Mouse (Mus musculus) neural tube, embryonic 13.5 days (tissue): ENCODE measurements around the gene Tgfbr3. TPM values are rescaled to one million over a fixed set of nuclear protein-coding genes. Genes with fewer than 3 reads are reported as not detected.

ENCODE experiments used
- ATAC-seq: fragments of 200-750 bp; cut with Nextera tagmentation; 2 replicates; pipeline ENCODE4 v1.8.0; 2017; ENCODE audit warnings: low read depth, mild to moderate bottlenecking, moderate TSS enrichment, moderate library complexity
- H3K27ac ChIP-seq: fragments of 300-500 bp; sonication (generic); replicated peaks from 2 replicates; pipeline ENCODE4 v1.5.1; 2015; ENCODE audit warnings: moderate library complexity, mild to moderate bottlenecking, inconsistent platforms
- H3K27me3 ChIP-seq: fragments of 300-500 bp; sonication (generic); 2 replicates; pipeline ENCODE4 v1.6.1; 2015; ENCODE audit warnings: mild to moderate bottlenecking, inconsistent platforms
- H3K36me3 ChIP-seq: fragments of 300-500 bp; sonication (generic); 2 replicates; pipeline ENCODE4 v1.6.1; 2015; ENCODE audit warnings: mild to moderate bottlenecking, inconsistent platforms
- H3K4me1 ChIP-seq: fragments of 300-500 bp; sonication (generic); replicated peaks from 2 replicates; pipeline ENCODE4 v1.6.1; 2015; ENCODE audit warnings: inconsistent platforms
- H3K4me2 ChIP-seq: fragments of 300-500 bp; sonication (generic); 2 replicates; pipeline ENCODE4 v1.6.1; 2015; ENCODE audit warnings: inconsistent platforms, mild to moderate bottlenecking, moderate library complexity
- H3K4me3 ChIP-seq: fragments of 300-500 bp; sonication (generic); 2 replicates; pipeline ENCODE4 v1.5.1; 2015; ENCODE audit warnings: mild to moderate bottlenecking, inconsistent platforms
- H3K9ac ChIP-seq: fragments of 300-500 bp; sonication (generic); 2 replicates; pipeline ENCODE4 v1.6.1; 2015; ENCODE audit warnings: moderate library complexity, mild to moderate bottlenecking, inconsistent platforms
- H3K9me3 ChIP-seq: fragments of 300-500 bp; sonication (generic); 2 replicates; pipeline ENCODE4 v1.6.1; 2016; ENCODE audit warnings: inconsistent platforms
- WGBS: fragments of 180-500 bp; shearing (Covaris S2); methylation state at CpG from one replicate; pipeline ENCODE4 v1.1.7; 2015; 5-methylcytosine and 5-hydroxymethylcytosine counted together
- polyA plus RNA-seq: library from polyadenylated mRNA; unstranded; fragments of >200 nt; fragmentation: Nextera tagmentation; extraction: Ambion mirVana; gene quantifications from 2 replicates; pipeline ENCODE4 v1.2.1, GENCODE M21; 2015

Tgfbr3 gene
- polyA plus RNA-seq, 1 experiment from 2014 or later, result 6.9 TPM

- Histone ChIP-seq H3K4me3 (no peak overlapping the region), H3K4me2 (peak overlapping the region; percentile 30), H3K36me3 (no peaks in the 10 kb centered on the region), H3K4me1 (peaks cover 13% of the 10 kb centered on the region), H3K27ac (peak overlapping the region; percentile 72), H3K9ac (no peak overlapping the region), H3K9me3 (no peaks in the 10 kb centered on the region), H3K27me3 (no peaks in the 10 kb centered on the region)
- WGBS, result 39% methylated on average over 12 of the region's 12 CpGs
- peak; percentile 77 for ATAC-seq
Observed at GRCm38 (mm10) chr5:107087829-107088808, 201.3 kb downstream of the Tgfbr3 start.

GRCm38 (mm10) chr5:107087291-107087690 lies 202.1 kb downstream of the Tgfbr3 start:
- H3K27ac ChIP-seq, result 0 out of 2 replicates have a peak overlapping the region, but pooled peaks have one; percentile 35

GRCm38 (mm10) chr5:107086166-107086565 lies 203.3 kb downstream of the Tgfbr3 start:
- 84% methylated on average over 5 of the region's 5 CpGs for WGBS

More at GRCm38 (mm10) chr5:107087291-107087690, 202.1 kb downstream of the Tgfbr3 start:
- no peaks in the 10 kb centered on the region for H3K9me3 ChIP-seq
- H3K4me1 ChIP-seq, result peaks cover 13% of the 10 kb centered on the region
- no peak overlapping the region for H3K4me3 ChIP-seq
- H3K36me3 ChIP-seq, result no peaks in the 10 kb centered on the region
- H3K4me2 ChIP-seq, result no peak overlapping the region
- WGBS, result 60% methylated on average over 2 of the region's 2 CpGs
- H3K9ac ChIP-seq, result no peak overlapping the region
- H3K27me3 ChIP-seq, result no peaks in the 10 kb centered on the region
- no peak for ATAC-seq

GRCm38 (mm10) chr5:107084431-107084830 lies 205.0 kb downstream of the Tgfbr3 start:
- no peaks in the 10 kb centered on the region for H3K36me3 ChIP-seq
- no peak overlapping the region for H3K27ac ChIP-seq
- H3K4me3 ChIP-seq, result no peak overlapping the region
- H3K9me3 ChIP-seq, result no peaks in the 10 kb centered on the region
- H3K4me1 ChIP-seq, result peaks cover 20% of the 10 kb centered on the region
- no peak overlapping the region for H3K9ac ChIP-seq
- no peak overlapping the region for H3K4me2 ChIP-seq
- H3K27me3 ChIP-seq, result no peaks in the 10 kb centered on the region
- 92% methylated on average over 4 of the region's 4 CpGs for WGBS
- no peak for ATAC-seq

More at GRCm38 (mm10) chr5:107086166-107086565, 203.3 kb downstream of the Tgfbr3 start:
- H3K9me3 ChIP-seq, result no peaks in the 10 kb centered on the region
- no peak overlapping the region for H3K9ac ChIP-seq
- H3K27me3 ChIP-seq, result no peaks in the 10 kb centered on the region
- ATAC-seq, result no peak
- no peaks in the 10 kb centered on the region for H3K36me3 ChIP-seq
- peaks cover 13% of the 10 kb centered on the region for H3K4me1 ChIP-seq
- no peak overlapping the region for H3K4me2 ChIP-seq
- H3K27ac ChIP-seq, result no peak overlapping the region
- no peak overlapping the region for H3K4me3 ChIP-seq

GRCm38 (mm10) chr5:107082011-107082410 lies 207.4 kb downstream of the Tgfbr3 start:
- H3K9me3 ChIP-seq, result no peaks in the 10 kb centered on the region
- H3K4me2 ChIP-seq, result no peak overlapping the region
- ATAC-seq, result no peak
- no peaks in the 10 kb centered on the region for H3K27me3 ChIP-seq
- WGBS, result 73% methylated on average over 3 of the region's 3 CpGs
- H3K4me3 ChIP-seq, result no peak overlapping the region
- peaks cover 15% of the 10 kb centered on the region for H3K4me1 ChIP-seq
- H3K36me3 ChIP-seq, result no peaks in the 10 kb centered on the region
- H3K9ac ChIP-seq, result no peak overlapping the region
- H3K27ac ChIP-seq, result no peak overlapping the region

- ATAC-seq, result no peak
- WGBS, result 68% methylated on average over 12 of the region's 12 CpGs
- H3K4me2 ChIP-seq, result no peak overlapping the region
Observed at GRCm38 (mm10) chr5:107080986-107081624, 208.3 kb downstream of the Tgfbr3 start.

GRCm38 (mm10) chr5:107079920-107080319 lies 209.5 kb downstream of the Tgfbr3 start:
- 0 out of 2 replicates have a peak, but pooled peaks have one; percentile 45 for ATAC-seq
- H3K9me3 ChIP-seq, result no peaks in the 10 kb centered on the region
- H3K9ac ChIP-seq, result no peak overlapping the region
- no peak overlapping the region for H3K27ac ChIP-seq
- peaks cover 15% of the 10 kb centered on the region for H3K4me1 ChIP-seq
- WGBS, result 60% methylated on average over 8 of the region's 8 CpGs
- H3K36me3 ChIP-seq, result no peaks in the 10 kb centered on the region
- no peaks in the 10 kb centered on the region for H3K27me3 ChIP-seq
- no peak overlapping the region for H3K4me2 ChIP-seq
- H3K4me3 ChIP-seq, result no peak overlapping the region

More at GRCm38 (mm10) chr5:107080986-107081624, 208.3 kb downstream of the Tgfbr3 start:
- no peak overlapping the region for H3K27ac ChIP-seq
- H3K36me3 ChIP-seq, result no peaks in the 10 kb centered on the region
- H3K4me3 ChIP-seq, result no peak overlapping the region
- no peaks in the 10 kb centered on the region for H3K27me3 ChIP-seq
- H3K9me3 ChIP-seq, result no peaks in the 10 kb centered on the region
- no peak overlapping the region for H3K9ac ChIP-seq
- H3K4me1 ChIP-seq, result peaks cover 15% of the 10 kb centered on the region

GRCm38 (mm10) chr5:107079146-107079638 lies 210.2 kb downstream of the Tgfbr3 start:
- Histone ChIP-seq H3K4me3 (no peak overlapping the region), H3K36me3 (no peaks in the 10 kb centered on the region), H3K4me1 (peaks cover 15% of the 10 kb centered on the region), H3K4me2 (no peak overlapping the region; the same call in 1 of the 2 replicates), H3K27ac (peak overlapping the region; percentile 52; the same call in 1 of the 2 replicates), H3K9ac (peak overlapping the region; percentile 34; the same call in 1 of the 2 replicates), H3K27me3 (no peaks in the 10 kb centered on the region), H3K9me3 (no peaks in the 10 kb centered on the region)
- ATAC-seq, result peak; percentile 75
- WGBS, result 37% methylated on average over 11 of the region's 11 CpGs

- WGBS, result 95% methylated on average over 3 of the region's 3 CpGs
- no peak for ATAC-seq
- H3K9me3 ChIP-seq, result no peaks in the 10 kb centered on the region
Observed at GRCm38 (mm10) chr5:107078361-107078760, 211.1 kb downstream of the Tgfbr3 start.

GRCm38 (mm10) chr5:107077900-107078299 lies 211.5 kb downstream of the Tgfbr3 start:
- Histone ChIP-seq H3K4me3 (no peak overlapping the region), H3K9ac (no peak overlapping the region), H3K27ac (no peak overlapping the region), H3K36me3 (no peaks in the 10 kb centered on the region), H3K4me1 (peaks cover 19% of the 10 kb centered on the region), H3K27me3 (no peaks in the 10 kb centered on the region), H3K4me2 (no peak overlapping the region), H3K9me3 (no peaks in the 10 kb centered on the region)
- ATAC-seq, result no peak
- 89% methylated on average over 7 of the region's 7 CpGs for WGBS

More at GRCm38 (mm10) chr5:107078361-107078760, 211.1 kb downstream of the Tgfbr3 start:
- H3K27me3 ChIP-seq, result no peaks in the 10 kb centered on the region
- H3K36me3 ChIP-seq, result no peaks in the 10 kb centered on the region
- no peak overlapping the region for H3K4me3 ChIP-seq
- no peak overlapping the region for H3K27ac ChIP-seq
- H3K4me1 ChIP-seq, result peaks cover 18% of the 10 kb centered on the region
- H3K4me2 ChIP-seq, result no peak overlapping the region
- H3K9ac ChIP-seq, result no peak overlapping the region

GRCm38 (mm10) chr5:107074980-107075583 lies 214.3 kb downstream of the Tgfbr3 start:
- Histone ChIP-seq H3K36me3 (no peaks in the 10 kb centered on the region), H3K4me3 (no peak overlapping the region), H3K27ac (no peak overlapping the region), H3K27me3 (no peaks in the 10 kb centered on the region), H3K9me3 (no peaks in the 10 kb centered on the region), H3K9ac (no peak overlapping the region), H3K4me2 (no peak overlapping the region), H3K4me1 (peaks cover 19% of the 10 kb centered on the region)
- WGBS, result 78% methylated on average over 13 of the region's 13 CpGs
- ATAC-seq, result no peak
